Comparison of ENCODE assay signal across 8 mouse cellular contexts in genomic region chr2:18047646-18048452, GRCm38 (mm10). TPM values are rescaled to one million over a fixed set of nuclear protein-coding genes. Genes with fewer than 3 reads are reported as not detected.
DNase-seq lines count a peak whose midpoint lies in the region; ATAC-seq and TF ChIP-seq lines count a peak whose summit lies in the region.
"Had no signal": no experiment of that assay in that cellular context is flagged by ENCODE, and none has a peak within 500 bp of the region (broad histone marks: within the 10 kb centered on the region; RNA-seq: fewer than 3 reads in every experiment).

No protein-coding gene starts in this region.

- WGBS in spleen, adult 2 months: under 1% methylated on average over 70 of the region's 70 CpGs

- H3K36me3 ChIP-seq in spleen, adult 2 months (ENCODE audit: control insufficient read depth, insufficient read depth, low read length): no peaks in the 10 kb centered on the region

- H3K27ac ChIP-seq in spleen, adult 2 months (ENCODE audit: insufficient read depth, low read length): peak overlapping the region; percentile 3

- peak overlapping the region; percentile 57 for H3K4me3 ChIP-seq in spleen, adult 2 months (ENCODE audit: extremely low read depth, insufficient read depth, insufficient read length)

- ATAC-seq in megakaryocyte progenitor cell, adult 5-6 weeks (replicated peaks; ENCODE audit: poor library complexity): peak; percentile 46

- intact Hi-C loops in left cerebral cortex, postnatal 36 days (cut with DNase I): loop anchor here (2.0 kb wide), 1 partner anchor 17 kb away; no protein-coding TSS in a partner anchor

- peaks cover 21% of the 10 kb centered on the region for H3K27me3 ChIP-seq in spleen, adult 2 months (ENCODE audit: control insufficient read depth, insufficient read depth, low read length)

- H3K4me1 ChIP-seq in spleen, adult 2 months (ENCODE audit: control insufficient read depth, insufficient read depth, insufficient read length): peaks cover 9% of the 10 kb centered on the region; the same call in 1 of the 2 replicates

- peak; percentile 18 for DNase-seq in T-cell, adult 2 months (ENCODE audit: low spot score)
- peak; percentile 88 to 91 for DNase-seq in cerebellum, postnatal 25 days
- DNase-seq in gastrocnemius, adult 18-20 months (ENCODE audit: low spot score): peak; percentile 58
- peak; percentile 79 for DNase-seq in induced T-regulatory cell, adult 2 months (ENCODE audit: low read depth)
- DNase-seq in left cerebral cortex, postnatal 36 days (ENCODE audit: low spot score in 2 of 2): peak; percentile 82 to 86
- peak in 1 of 2 experiments; percentile 51 for DNase-seq in spleen, adult 2 months (ENCODE audit: low read depth in 1 of 2, low spot score in 2 of 2)

- no peak for TF ChIP-seq CTCF in spleen, adult 2 months (IDR thresholded peaks at IDR 0.05; ENCODE audit: extremely low read depth, insufficient read depth, insufficient read length, insufficient replicate concordance)

- no peak for TF ChIP-seq POLR2A in spleen, adult 2 months (IDR thresholded peaks at IDR 0.05; ENCODE audit: low read depth, low read length)

RNA-seq across cellular contexts. Expression of gene Skida1, which starts 1.0 kb away (rescaled TPM):
- total RNA-seq in gastrocnemius, adult 18-20 months (2021): under 1 TPM; 0.07 to 0.12 TPM
- 10 to 100 TPM in 1 of 2 experiments, 1 to 10 TPM in 1; 8.8 to 10.0 TPM for total RNA-seq in left cerebral cortex, postnatal 36 days (2021)
- not detected in 2 replicates for total RNA-seq in megakaryocyte progenitor cell, adult 5-6 weeks (2015)
- 0.14 TPM in 1 of 2 replicates, not detected in the other for total RNA-seq in megakaryocyte progenitor cell, adult 5-6 weeks (2017)
- 0.22 and 0.46 TPM in 2 replicates for polyA plus RNA-seq in spleen, adult 2 months (2012; rRNA removed)

RNA-seq across cellular contexts. Expression of gene Mllt10, which starts 7.2 kb away (rescaled TPM):
- 10 to 100 TPM; 21.8 to 23.2 TPM for total RNA-seq in gastrocnemius, adult 18-20 months (2021)
- total RNA-seq in left cerebral cortex, postnatal 36 days (2021): 10 to 100 TPM; 49.4 to 57.6 TPM
- total RNA-seq in megakaryocyte progenitor cell, adult 5-6 weeks (2015): 62.3 and 96.1 TPM in 2 replicates
- 41.4 and 57.9 TPM in 2 replicates for total RNA-seq in megakaryocyte progenitor cell, adult 5-6 weeks (2017)
- 27.4 and 30.1 TPM in 2 replicates for polyA plus RNA-seq in spleen, adult 2 months (2012; rRNA removed)

RNA-seq across cellular contexts. Expression of gene A930004D18Rik, which starts 10.3 kb away (rescaled TPM):
- total RNA-seq in gastrocnemius, adult 18-20 months (2021): under 1 TPM; 0.34 to 0.64 TPM
- total RNA-seq in left cerebral cortex, postnatal 36 days (2021): 1 to 10 TPM; 2.1 to 3.2 TPM
- not detected in 2 replicates for total RNA-seq in megakaryocyte progenitor cell, adult 5-6 weeks (2015)
- not detected in 2 replicates for total RNA-seq in megakaryocyte progenitor cell, adult 5-6 weeks (2017)
- 0.52 and 1.1 TPM in 2 replicates for polyA plus RNA-seq in spleen, adult 2 months (2012; rRNA removed)

RNA-seq across cellular contexts. Expression of gene H2al2a, which starts 51.1 kb away (rescaled TPM):
- total RNA-seq in gastrocnemius, adult 18-20 months (2021): not detected
- total RNA-seq in left cerebral cortex, postnatal 36 days (2021): not detected
- not detected in 2 replicates for total RNA-seq in megakaryocyte progenitor cell, adult 5-6 weeks (2015)
- total RNA-seq in megakaryocyte progenitor cell, adult 5-6 weeks (2017): not detected in 2 replicates
- not detected in 2 replicates for polyA plus RNA-seq in spleen, adult 2 months (2012; rRNA removed)
- total RNA-seq: layer of hippocampus, postnatal 25 days had no signal

Comparison
In these comparisons a context has a peak if more than half of its experiments do, and no peak if none do; other contexts are left out.
1. RNA of gene Skida1, which starts 1.0 kb away (total RNA-seq): 8.8 to 10.0 TPM in left cerebral cortex, postnatal 36 days; 0.07 to 0.12 TPM in gastrocnemius, adult 18-20 months and 0.14 TPM in megakaryocyte progenitor cell, adult 5-6 weeks; every median in the first group is over 4 times any median in the second.